In genomic region chr1:58795291-58796058, GRCm38 (mm10) we compare ENCODE assay signal across 8 mouse cellular contexts. TPM values are rescaled to one million over a fixed set of nuclear protein-coding genes. Genes with fewer than 3 reads are reported as not detected.
DNase-seq lines count a peak whose midpoint lies in the region; ATAC-seq and TF ChIP-seq lines count a peak whose summit lies in the region.

Gene Casp8, plus strand, starts transcription at chr1:58795374.

- intact Hi-C loops in heart, postnatal 10 days (cut with DNase I) = no loop called here

- no peaks in the 10 kb centered on the region for H3K9me3 ChIP-seq in erythroblast, embryonic 14.5 days (ENCODE audit: control insufficient read depth, low read length)

- peak within 1 kb of the TSS; percentile 72 for H3K4me3 ChIP-seq in C2C12 (ENCODE audit: insufficient read depth, poor library complexity, severe bottlenecking)
- H3K4me3 ChIP-seq in erythroblast, embryonic 14.5 days (replicated peaks) = peak within 1 kb of the TSS; percentile 85

- ATAC-seq in megakaryocyte-erythroid progenitor cell, adult 5-6 weeks (replicated peaks; ENCODE audit: low FRiP score, low TSS enrichment, poor library complexity, severe bottlenecking) = peak; percentile 98

- H3K79me2 ChIP-seq in C2C12 (ENCODE audit: control insufficient read depth, insufficient read depth) = peaks cover 49% of the 10 kb centered on the region

- peak; percentile 68 to 90 for DNase-seq in adrenal gland, adult (ENCODE audit: inconsistent age in 2 of 2, low spot score in 1 of 2)
- DNase-seq in heart, postnatal 10 days = peak; percentile 55 to 71
- DNase-seq in kidney, postnatal 36 days = peak; percentile 82 to 84
- DNase-seq in spleen, postnatal 10 days (ENCODE audit: low spot score in 2 of 2) = peak; percentile 60 to 62
- DNase-seq in frontal cortex, postnatal 14 days (ENCODE audit: low spot score in 2 of 2) = no peak

- peaks cover 15% of the 10 kb centered on the region for H3K36me3 ChIP-seq in C2C12 (ENCODE audit: control insufficient read depth, insufficient read depth)
- H3K36me3 ChIP-seq in erythroblast, embryonic 14.5 days (ENCODE audit: control insufficient read depth) = peaks cover 9% of the 10 kb centered on the region

- H3ac ChIP-seq in C2C12 (ENCODE audit: control insufficient read depth, insufficient read length, low read depth) = peak within 1 kb of the TSS; percentile 100

- H3K27me3 ChIP-seq in C2C12 (ENCODE audit: control insufficient read depth, insufficient read depth, insufficient read length) = no peaks in the 10 kb centered on the region
- no peaks in the 10 kb centered on the region for H3K27me3 ChIP-seq in erythroblast, embryonic 14.5 days (ENCODE audit: control insufficient read depth)

- TF ChIP-seq CTCF in C2C12 (IDR thresholded peaks at IDR 0.05; ENCODE audit: control insufficient read depth, insufficient read depth, insufficient read length) = no peak

- peaks cover 27% of the 10 kb centered on the region for H3K4me1 ChIP-seq in erythroblast, embryonic 14.5 days (ENCODE audit: control insufficient read depth)

- H3K79me3 ChIP-seq in C2C12 (ENCODE audit: low read depth) = peaks cover 28% of the 10 kb centered on the region

TF ChIP-seq in C2C12, 6 proteins besides CTCF, POLR2A, EP300 and RAD21:
- TF ChIP-seq FOSL1 (IDR thresholded peaks at IDR 0.05; ENCODE audit: insufficient read depth, low read length, poor library complexity, severe bottlenecking) (no peak), MYOD1 (IDR thresholded peaks at IDR 0.05; ENCODE audit: control insufficient read depth, insufficient read length, low read depth) (no peak), USF1 (IDR thresholded peaks at IDR 0.05; ENCODE audit: low read depth) (no peak), MYOG (IDR thresholded peaks at IDR 0.05; ENCODE audit: control insufficient read depth, extremely low read depth, insufficient read length) (no peak), MAX (IDR thresholded peaks at IDR 0.05) (peak; percentile 14)

RNA-seq across cellular contexts. Expression of gene Casp8, which starts in this region (rescaled TPM):
- polyA plus RNA-seq in C2C12 (2012; fragmentation: generic; extraction: Trizol) = 11.8 TPM
- polyA plus RNA-seq in erythroblast, embryonic 14.5 days (2012) = 0.05 and 0.08 TPM in 2 replicates
- 10 to 100 TPM; 12.6 to 16.3 TPM for total RNA-seq in heart, postnatal 10 days (2021)
- 25.6 and 37.4 TPM in 2 replicates for total RNA-seq in megakaryocyte-erythroid progenitor cell, adult 5-6 weeks (2014; fragmentation: Nextera tagmentation)
- 57.4 and 69.1 TPM in 2 replicates for total RNA-seq in megakaryocyte-erythroid progenitor cell, adult 5-6 weeks (2017)

Comparison
In these comparisons a context has a peak if more than half of its experiments do, and no peak if none do; other contexts are left out.
1. RNA of gene Casp8 (polyA plus RNA-seq): 11.8 TPM in C2C12 (single experiment); 0.05 to 0.08 TPM in erythroblast, embryonic 14.5 days; every median in the first group is over 10 times any median in the second.
2. DNase-seq: peak in adrenal gland, adult (2 of 2), heart, postnatal 10 days (2 of 2), kidney, postnatal 36 days (2 of 2) and spleen, postnatal 10 days (2 of 2); none in frontal cortex, postnatal 14 days (0 of 2).